Mouse (Mus musculus) brain, embryonic 14.5 days (tissue): ENCODE data around the gene Irs3.

Source experiments
- CTCF ChIP-seq: fragments of 200-500 bp; IDR thresholded peaks from 2 replicates; pipeline ENCODE4 v1.5.1; 2012; ENCODE audit warnings: inconsistent platforms, mild to moderate bottlenecking, moderate library complexity, borderline replicate concordance; ENCODE audit not compliant: insufficient read depth, insufficient read length; ENCODE audit errors: extremely low read depth
- POLR2A ChIP-seq: fragments of 200-500 bp; IDR thresholded peaks from 2 replicates; pipeline ENCODE4 v1.6.1; 2012; ENCODE audit warnings: mild to moderate bottlenecking, inconsistent platforms, borderline replicate concordance; ENCODE audit not compliant: poor library complexity, insufficient read depth, insufficient read length, severe bottlenecking; ENCODE audit errors: extremely low read depth

DNA sequence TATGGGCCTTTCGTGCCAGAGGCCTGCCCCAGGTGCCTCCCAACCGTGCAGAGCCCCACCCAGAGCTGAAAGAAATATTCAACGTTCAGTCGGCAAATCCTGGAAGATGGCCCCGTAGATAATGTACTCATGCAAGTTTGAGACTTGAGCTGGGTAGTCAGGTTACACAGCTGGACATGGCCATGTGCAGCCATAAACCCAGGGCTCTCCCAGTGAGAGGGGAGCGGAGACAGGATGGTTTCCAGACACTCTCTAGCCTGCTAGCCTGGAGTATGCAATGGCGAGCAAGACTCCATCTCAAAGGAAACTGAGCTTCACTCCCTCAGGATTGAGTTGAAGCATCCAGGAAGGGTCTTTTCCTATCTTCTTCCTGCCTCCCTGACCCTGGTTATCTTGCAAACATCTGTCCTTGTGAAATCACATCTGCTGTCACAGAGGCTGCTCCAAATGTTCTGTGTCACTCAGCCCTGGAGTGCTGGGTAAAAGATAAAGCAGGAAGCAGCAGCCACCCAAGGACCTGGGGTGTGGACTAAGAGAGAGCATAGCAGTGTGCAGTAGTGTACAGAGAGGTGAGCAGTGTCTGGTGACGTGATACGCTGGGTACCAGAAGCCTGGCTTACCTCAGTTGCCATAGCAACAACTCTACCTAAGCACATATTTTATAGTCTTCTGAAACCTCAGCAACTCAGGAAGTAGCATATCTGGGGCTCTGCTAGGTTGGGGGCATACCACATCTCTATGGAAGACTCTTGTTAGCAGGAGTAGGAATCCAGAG lies 2.5 kb upstream of the Irs3 start:
- TF ChIP-seq POLR2A (no peak), CTCF (no peak)
